Mouse (Mus musculus) kidney, postnatal 36 days (tissue): ENCODE data around the gene Gab1.

ENCODE experiments used
- DNase-seq, 2 experiments: peaks; one replicate each; pipeline ENCODE4 v3.0.0; 2021 to 2022; ENCODE audit warnings: mixed read lengths in 2 of 2

The Gab1 gene

DNA sequence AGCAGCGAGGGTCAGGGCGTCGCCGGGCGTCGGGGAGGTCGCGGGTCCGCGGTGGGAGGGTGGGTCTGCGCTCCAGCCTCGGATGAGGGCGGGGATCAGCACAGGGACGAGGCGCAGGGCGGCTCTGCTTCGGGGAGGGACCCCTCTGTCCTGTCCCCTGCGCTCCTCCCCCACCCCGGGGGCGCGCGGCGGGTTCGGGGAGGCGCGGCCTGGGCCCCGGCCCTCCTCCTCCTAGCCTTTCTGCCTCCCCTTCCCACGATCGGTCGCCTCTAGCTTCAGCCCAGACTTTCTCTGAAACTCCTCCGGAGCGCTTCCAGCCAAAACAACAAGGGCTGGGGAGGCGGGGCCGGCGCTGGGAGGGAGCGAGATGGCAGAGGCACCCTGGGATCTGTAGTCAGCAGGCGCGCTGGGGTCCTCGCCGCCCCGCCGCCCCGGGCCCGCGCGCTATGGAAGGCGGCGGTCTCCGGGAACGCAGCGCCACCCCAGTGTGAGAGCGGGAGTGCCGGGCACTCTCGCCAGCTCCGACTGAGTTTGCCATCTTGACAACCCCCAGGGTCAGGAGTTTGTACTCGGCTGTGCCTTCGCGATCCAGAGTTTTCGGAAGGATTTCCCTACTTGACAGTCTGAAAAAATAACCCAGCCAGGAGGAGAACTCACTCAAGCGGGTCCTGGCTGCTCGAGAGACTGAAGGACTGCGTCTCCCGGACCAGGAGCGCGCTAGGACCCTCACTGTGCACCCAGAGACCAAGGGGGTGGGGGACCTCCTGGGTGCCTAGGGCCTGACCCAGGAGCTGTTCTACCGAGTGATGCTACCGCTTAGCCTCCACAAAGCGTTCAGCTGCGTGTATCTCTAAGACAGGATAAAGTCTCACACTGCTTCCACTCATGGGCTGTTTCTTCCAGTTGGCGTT lies at the start of gene Gab1:
Gene Gab1 (minus strand): TSS at position 324 of the 911 bp plus-strand sequence.
- peak; percentile 93 to 94 for DNase-seq

- DNase-seq, result no peak
Measured at GRCm38 (mm10) chr8:80928770-80929169, 48.5 kb upstream of the Gab1 start.

DNA sequence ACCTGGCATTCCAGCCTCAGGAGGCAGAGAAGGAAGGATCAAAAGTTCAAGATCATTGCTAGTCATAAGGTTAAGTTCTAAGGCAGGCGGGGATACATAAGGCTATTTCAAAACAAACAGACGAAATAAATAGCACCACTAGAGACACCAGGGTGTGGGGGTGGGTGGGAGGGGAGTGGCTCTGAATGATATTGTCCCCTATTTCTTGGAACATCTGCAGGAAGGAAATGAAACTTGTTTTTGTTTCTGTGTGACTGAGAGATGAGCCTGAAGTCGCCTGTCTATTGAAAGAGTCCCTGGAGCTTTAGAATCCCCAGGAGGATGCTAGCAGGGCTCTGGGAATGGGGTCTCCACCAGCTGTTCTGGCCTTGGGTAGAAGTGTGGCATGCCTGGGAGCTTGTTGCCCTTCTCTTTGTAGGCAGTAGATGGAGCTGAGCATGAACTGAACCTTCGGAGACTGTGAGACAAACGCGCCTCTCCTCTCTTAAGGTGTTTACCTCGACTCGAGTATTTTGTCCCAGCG lies 43.5 kb upstream of the Gab1 start:
- peak in 1 of 2 experiments; percentile 18 for DNase-seq

DNA sequence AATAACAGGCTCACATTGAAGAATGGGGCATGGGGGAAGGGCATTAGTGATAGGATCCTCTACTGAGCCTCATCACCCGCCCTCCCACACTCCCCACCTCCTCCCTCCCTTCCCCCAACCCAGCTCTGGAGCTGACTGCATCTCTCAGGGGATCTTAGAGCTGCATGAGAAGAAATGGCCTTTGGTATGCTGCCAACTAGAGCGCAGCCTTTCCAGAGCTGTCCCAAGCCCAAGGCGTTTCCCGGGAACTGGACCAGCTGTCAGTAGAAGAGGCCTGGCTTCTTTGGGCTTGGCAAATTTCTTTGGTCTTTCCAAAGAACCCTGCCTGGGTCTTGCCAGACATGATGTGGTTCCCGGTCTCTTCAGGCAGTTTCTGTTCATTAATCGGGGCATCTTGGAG lies 42.3 kb upstream of the Gab1 start:
- DNase-seq, result peak; percentile 78 to 82

DNA sequence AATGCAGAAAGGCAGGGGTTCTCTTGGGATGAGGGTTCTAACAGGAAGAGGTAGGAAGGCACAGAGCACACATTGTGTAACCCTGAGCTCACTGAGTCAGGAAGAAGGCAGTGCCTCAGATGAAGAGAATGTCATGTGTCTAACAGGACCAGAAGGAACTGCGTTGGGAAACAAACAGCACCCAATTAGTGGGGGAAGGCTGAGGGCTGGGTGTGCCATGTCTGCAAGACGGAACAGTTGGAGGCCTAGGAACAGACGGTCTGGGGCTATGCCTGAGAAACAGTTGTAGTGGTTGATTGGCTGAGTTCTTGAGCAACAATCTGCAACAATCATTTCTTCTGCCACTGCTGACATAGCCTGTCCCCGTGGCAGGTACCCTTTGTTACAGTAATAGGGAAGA lies 38.8 kb upstream of the Gab1 start:
- DNase-seq, result no peak

DNA sequence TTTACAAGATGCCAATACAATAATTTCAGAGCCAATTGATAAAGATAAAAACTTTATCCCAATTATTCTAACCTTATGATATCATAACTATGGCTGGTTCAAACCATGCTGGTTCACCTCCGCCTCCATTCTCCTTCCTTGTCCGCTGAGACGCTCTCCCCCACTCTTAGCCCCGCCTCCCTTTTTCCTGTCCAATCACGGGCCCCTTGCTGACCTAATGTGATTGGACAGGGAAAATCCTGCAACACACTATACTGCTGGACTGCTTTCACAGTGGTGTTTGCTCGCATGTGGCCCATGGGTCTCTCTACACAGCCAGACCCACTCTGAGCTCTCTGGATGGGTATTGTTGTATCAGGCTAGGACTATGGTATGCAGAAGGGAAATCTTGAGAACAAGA lies 38.2 kb upstream of the Gab1 start:
- no peak for DNase-seq

- DNase-seq, result peak in 1 of 2 experiments; percentile 27
Measured at GRCm38 (mm10) chr8:80916463-80917235, 36.3 kb upstream of the Gab1 start.

DNA sequence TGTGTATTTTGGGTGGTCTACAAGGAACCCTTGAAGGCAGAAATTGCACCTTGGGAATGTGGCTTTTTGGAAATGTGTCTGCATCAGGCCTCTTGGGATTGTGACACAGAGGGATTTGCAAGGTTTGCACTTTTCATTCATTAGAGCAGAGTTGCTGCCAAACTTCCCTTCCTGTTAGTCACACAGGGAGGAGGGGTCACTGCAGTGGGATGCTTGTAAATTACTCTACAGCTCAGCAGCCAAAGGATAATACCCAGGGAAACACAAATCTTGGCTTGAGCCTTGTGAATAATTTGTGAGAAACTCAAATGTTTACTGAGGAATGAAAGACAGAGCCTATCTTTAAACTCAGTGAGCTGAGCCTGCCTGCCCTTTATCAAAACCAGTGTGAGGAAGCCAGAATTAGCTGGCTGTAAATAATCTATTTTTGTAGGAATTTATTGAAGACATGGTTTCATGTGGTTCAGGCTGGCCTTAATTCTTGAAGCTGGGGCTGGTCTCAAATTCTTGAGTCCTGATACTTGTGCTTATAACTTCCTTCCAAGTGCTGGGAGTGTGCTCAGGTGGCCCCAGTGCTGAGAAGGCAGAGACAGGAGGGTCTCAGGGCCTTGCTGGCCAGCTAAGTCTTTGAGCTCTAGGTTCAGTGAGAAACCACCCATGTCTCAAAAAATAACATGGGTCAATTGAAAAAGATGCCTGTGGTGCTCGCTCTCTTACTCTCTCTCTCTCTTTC lies 32.9 kb upstream of the Gab1 start:
- DNase-seq, result peak; percentile 43 to 72

DNA sequence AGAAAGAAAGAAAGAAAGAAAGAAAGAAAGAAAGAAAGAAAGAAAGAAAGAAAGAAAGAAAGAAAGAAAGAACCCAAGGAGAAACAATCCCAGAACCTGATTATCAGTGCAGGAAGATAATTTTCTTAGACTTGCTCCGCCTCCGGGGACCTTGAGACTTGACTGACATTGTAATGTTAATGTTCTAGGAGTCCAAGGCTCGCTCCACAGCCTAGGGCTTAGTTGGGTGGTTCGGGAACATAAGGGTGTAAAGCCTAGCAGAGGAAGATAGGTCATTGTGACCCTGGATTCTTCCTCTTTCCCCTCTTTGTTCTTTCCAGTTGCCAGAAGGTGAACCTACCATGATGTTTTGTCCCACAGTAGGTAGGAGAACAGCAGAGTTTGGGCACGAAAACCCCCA lies 31.1 kb upstream of the Gab1 start:
- DNase-seq, result no peak

GRCm38 (mm10) chr8:80908262-80908907 lies 28.1 kb upstream of the Gab1 start:
- peak; percentile 37 to 63 for DNase-seq

GRCm38 (mm10) chr8:80902354-80902753 lies 22.0 kb upstream of the Gab1 start:
- DNase-seq, result no peak

DNA sequence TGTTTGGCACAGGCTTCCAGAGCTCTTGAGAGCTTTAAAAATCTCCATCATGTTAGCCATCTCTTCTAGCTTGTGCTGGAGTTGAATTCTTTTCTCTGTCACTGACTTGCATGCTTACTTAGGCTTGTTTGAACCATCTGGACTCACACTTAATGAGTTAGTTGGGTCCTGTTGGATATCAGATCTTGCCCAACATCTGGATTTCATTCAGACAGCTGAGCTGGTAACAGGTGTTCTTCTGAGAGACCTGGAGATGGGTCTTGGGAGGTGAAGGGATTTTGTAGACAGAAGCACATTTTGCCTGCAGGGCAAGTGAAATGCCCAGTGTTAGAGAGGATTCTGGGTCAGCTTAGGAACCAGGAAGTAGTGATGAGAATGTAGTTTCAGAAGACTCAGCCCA lies 19.0 kb upstream of the Gab1 start:
- DNase-seq, result no peak

GRCm38 (mm10) chr8:80896026-80896425 lies 15.7 kb upstream of the Gab1 start:
- DNase-seq, result no peak

- peak; percentile 22 to 29 for DNase-seq
Measured at GRCm38 (mm10) chr8:80895397-80895796, 15.1 kb upstream of the Gab1 start.

- DNase-seq, result no peak
Measured at GRCm38 (mm10) chr8:80894528-80894927, 14.2 kb upstream of the Gab1 start.

GRCm38 (mm10) chr8:80879426-80880195 lies 708 bp downstream of the Gab1 start:
- DNase-seq, result peak; percentile 80 to 84

GRCm38 (mm10) chr8:80878801-80879425 lies 1.4 kb downstream of the Gab1 start:
- peak; percentile 83 to 86 for DNase-seq

- DNase-seq, result no peak
Measured at GRCm38 (mm10) chr8:80878146-80878545, 2.2 kb downstream of the Gab1 start.

- no peak for DNase-seq
Measured at GRCm38 (mm10) chr8:80875537-80875936, 4.8 kb downstream of the Gab1 start.

- DNase-seq, result peak; percentile 67 to 81
Measured at GRCm38 (mm10) chr8:80873723-80874427, 6.4 kb downstream of the Gab1 start.
